Mouse (Mus musculus): Measurements from ENCODE around the gene Rab27a.

GRCm38 (mm10) chr9:72996167-72996566, 48.5 kb upstream of the Rab27a start:
- no peak for TF ChIP-seq CHD2 (IDR thresholded peaks at IDR 0.05; ENCODE audit: low read depth, low read length)
- no peak for TF ChIP-seq ZNF384 (IDR thresholded peaks at IDR 0.05; ENCODE audit: low read depth, low read length)
- no peak for TF ChIP-seq ZC3H11A (IDR thresholded peaks at IDR 0.05; ENCODE audit: borderline replicate concordance, low read depth, low read length)
- TF ChIP-seq MAFK (IDR thresholded peaks at IDR 0.05; ENCODE audit: insufficient read depth, low read depth, low read length), result no peak

Measured in ES-E14 (cell line).